Mouse (Mus musculus) left cerebral cortex, postnatal 14 days (tissue): Measurements from ENCODE around the gene Cbs. TPM values are rescaled to one million over a fixed set of nuclear protein-coding genes. Genes with fewer than 3 reads are reported as not detected.
A peak's percentile ranks its signal among the peaks of the same experiment; 100 is the strongest.

Experiments
- DNase-seq, 2 experiments: peaks; one replicate each; pipeline ENCODE4 v3.0.0; 2021 to 2022; ENCODE audit warnings: low spot score in 2 of 2, mixed read lengths in 1 of 2
- intact Hi-C: fragments of 180-260 bp; cut with DNase I; formaldehyde crosslinking; loops from one replicate; pipeline ENCODE4 v1.15.1; 2025
- microRNA-seq, 2 experiments: library from miRNA; unstranded; fragments of <30 nt; microRNA quantifications; one replicate each; pipeline ENCODE4 v1.2.0; 2022
- total RNA-seq, 2 experiments: library from RNA; stranded (reverse); gene quantifications; 2 replicates each; pipeline ENCODE4 v1.2.3; 2021

Gene Cbs
- total RNA-seq, 2 experiments from 2014 or later: 45.9 to 48.6 TPM

DNA sequence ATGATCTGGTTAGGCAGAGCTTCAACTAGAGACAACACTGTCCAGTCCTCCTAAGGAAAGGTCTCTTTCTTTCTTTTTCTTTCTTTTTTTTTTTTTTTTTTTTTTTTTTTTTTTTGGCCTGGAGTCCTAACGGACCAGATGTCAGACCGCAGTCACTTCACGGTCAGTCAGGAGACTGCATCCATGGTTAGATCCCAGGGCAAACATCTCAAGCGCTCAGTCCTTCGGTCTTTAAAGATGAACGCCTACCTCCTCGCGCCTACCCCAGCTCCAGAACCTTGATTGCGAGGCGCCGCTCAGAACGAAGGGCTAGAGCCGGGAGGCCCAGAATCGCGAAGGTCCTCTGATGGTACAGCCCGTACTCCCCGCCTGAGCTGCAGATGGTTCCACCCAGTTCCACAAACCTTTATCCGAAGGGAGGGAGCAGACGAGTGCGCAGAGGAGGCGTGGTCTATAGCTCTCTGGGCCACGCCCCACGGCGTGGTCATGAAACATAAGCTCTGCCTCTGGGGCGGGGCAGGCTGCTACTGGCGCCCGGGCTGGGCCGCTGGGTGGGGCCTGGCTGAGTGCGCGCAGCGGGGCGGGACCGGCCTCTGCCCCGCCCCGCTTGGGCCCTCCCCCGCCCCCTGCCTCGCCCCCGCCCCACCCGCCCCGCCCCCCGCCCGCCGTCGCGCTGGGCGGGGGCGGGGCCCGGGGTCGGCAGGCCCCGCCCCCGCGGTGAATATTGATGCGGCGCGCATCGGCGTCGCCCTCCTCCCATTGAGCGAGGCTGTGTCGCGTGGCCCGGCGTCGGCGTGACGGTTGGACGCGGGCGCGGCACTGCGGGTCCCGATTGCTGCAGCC is 72.8 kb downstream of the Cbs start, which contains the start of gene Pknox1:
Gene Pknox1, plus strand, starts transcription at position 720 of the 843 bp plus-strand sequence.
- peak; percentile 99 to 100 for DNase-seq
- intact Hi-C loops: loop anchor here (1.0 kb wide), 1 partner anchor 44 kb away; the partner anchor contains the start of gene Ndufv3

DNA sequence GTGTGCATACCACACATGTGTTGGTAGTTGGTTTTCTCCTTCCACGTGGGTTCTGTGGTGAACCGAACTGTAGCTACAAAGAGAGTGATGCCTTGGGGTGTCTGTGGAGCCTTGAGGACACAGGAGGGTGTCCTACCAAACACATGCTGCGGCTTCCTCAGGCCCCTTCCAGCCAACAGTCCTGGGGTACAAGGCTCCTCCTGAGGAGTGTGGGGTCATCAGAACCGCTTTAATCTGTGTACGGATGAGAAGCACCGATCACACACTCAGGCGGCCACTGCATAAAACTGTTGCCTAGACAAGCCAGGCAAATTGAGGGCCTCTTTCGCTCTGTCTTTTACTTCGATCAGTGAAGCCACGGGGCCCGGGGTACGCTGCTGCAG is 73.4 kb downstream of the Cbs start:
- intact Hi-C loops: loop anchor here (1.0 kb wide), 1 partner anchor 43 kb away; the partner anchor contains the start of gene Ndufv3
- DNase-seq: peak in 1 of 2 experiments; percentile 40

DNA sequence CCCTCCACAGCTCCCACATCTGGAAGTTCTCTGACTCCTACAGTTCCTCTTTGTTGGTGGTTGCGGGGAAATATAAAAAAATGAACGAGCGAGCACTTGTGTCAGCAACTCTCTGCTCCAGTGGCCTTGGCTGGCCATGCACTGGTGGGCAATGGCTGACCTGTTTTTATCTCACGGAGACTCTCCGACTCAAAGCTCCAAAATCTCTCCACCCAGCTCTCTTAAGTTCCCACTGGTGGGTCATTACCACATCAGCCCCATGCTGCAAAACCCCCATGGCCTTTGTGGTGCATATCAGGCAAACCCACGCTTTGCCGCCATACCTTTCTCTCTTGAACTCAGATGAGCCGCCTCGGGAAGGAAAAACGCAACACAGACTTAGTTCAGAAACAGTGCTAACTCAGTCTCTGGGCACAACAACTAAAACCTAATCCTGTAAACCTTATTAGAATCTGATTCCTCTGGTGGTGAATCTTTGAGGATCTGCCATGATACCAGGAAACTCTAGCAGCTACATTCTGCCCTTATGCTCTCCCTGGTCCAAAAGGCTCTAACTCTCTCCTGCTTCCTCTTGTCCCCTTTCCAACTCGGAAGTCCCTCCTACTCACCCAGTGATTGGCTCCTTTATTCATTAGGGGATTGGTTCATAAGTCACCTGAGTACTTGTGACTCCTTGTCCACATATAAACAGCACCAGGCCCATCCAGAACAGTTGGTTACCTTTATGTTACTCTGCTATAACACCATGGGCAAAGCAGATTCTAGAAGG is 77.8 kb downstream of the Cbs start:
- intact Hi-C loops: no loop called here
- no peak for DNase-seq

Small RNA genes lying within 50 kb of the gene (microRNA-seq; reads per million reads assigned to microRNA genes)
- 0 to 0.53 reads per million in 2 experiments for gene Gm24970

Other genes with a start within 250 kb of the Cbs start
- gene Wdr4, start 117.3 kb downstream of the Cbs start, total RNA-seq: 10 to 100 TPM; 26.5 to 28.0 TPM
- gene Ndufv3, start 117.1 kb downstream of the Cbs start, total RNA-seq: 100 to 1,000 TPM; 311 to 320 TPM
- 10 to 100 TPM; 12.4 to 14.4 TPM for gene Pknox1, start 72.5 kb downstream of the Cbs start, total RNA-seq
- gene U2af1, start 21.7 kb upstream of the Cbs start, total RNA-seq: 100 to 1,000 TPM; 101 to 110 TPM
- under 1 TPM; 0.37 to 0.61 TPM for gene Cryaa, start 40.6 kb upstream of the Cbs start, total RNA-seq
- 10 to 100 TPM; 18.8 to 21.6 TPM for gene Sik1, start 218.6 kb upstream of the Cbs start, total RNA-seq